Mouse (Mus musculus) limb, embryonic 12.5 days (tissue): ENCODE results near the gene Dhh. TPM values are rescaled to one million over a fixed set of nuclear protein-coding genes. Genes with fewer than 3 reads are reported as not detected.

Experiments
- ATAC-seq: fragments of 200-750 bp; cut with Nextera tagmentation; 2 replicates; pipeline ENCODE4 v1.8.0; 2017; ENCODE audit warnings: low read depth, moderate TSS enrichment; ENCODE audit not compliant: insufficient number of reproducible peaks, insufficient read depth, low FRiP score, low TSS enrichment
- H3K27ac ChIP-seq: fragments of 300-500 bp; sonication (generic); 2 replicates; pipeline ENCODE4 v1.5.1; 2016; ENCODE audit warnings: mild to moderate bottlenecking, moderate library complexity
- H3K27me3 ChIP-seq: fragments of 300-500 bp; sonication (generic); 2 replicates; pipeline ENCODE4 v1.6.1; 2016; ENCODE audit warnings: mild to moderate bottlenecking, moderate library complexity
- H3K36me3 ChIP-seq: fragments of 300-500 bp; sonication (generic); 2 replicates; pipeline ENCODE4 v1.6.1; 2016; ENCODE audit warnings: mild to moderate bottlenecking, moderate library complexity
- H3K4me1 ChIP-seq: fragments of 300-500 bp; sonication (generic); replicated peaks from 2 replicates; pipeline ENCODE4 v1.6.1; 2016
- H3K4me2 ChIP-seq: fragments of 300-500 bp; sonication (generic); 2 replicates; pipeline ENCODE4 v1.6.1; 2016; ENCODE audit warnings: mild to moderate bottlenecking, moderate library complexity
- H3K4me3 ChIP-seq: fragments of 300-500 bp; sonication (generic); replicated peaks from 2 replicates; pipeline ENCODE4 v1.5.1; 2016; ENCODE audit warnings: mild to moderate bottlenecking
- H3K9ac ChIP-seq: fragments of 300-500 bp; sonication (generic); replicated peaks from 2 replicates; pipeline ENCODE4 v1.6.1; 2016; ENCODE audit warnings: mild to moderate bottlenecking, moderate library complexity
- H3K9me3 ChIP-seq: fragments of 300-500 bp; sonication (generic); 2 replicates; pipeline ENCODE4 v1.6.1; 2016; ENCODE audit warnings: mild to moderate bottlenecking, moderate library complexity
- WGBS: fragments of 180-500 bp; shearing (Covaris S2); methylation state at CpG from one replicate; pipeline ENCODE4 v1.1.7; 2016; 5-methylcytosine and 5-hydroxymethylcytosine counted together
- polyA plus RNA-seq: library from polyadenylated mRNA; unstranded; fragments of >200 nt; fragmentation: Nextera tagmentation; extraction: Ambion mirVana; gene quantifications from 2 replicates; pipeline ENCODE4 v1.2.1, GENCODE M21; 2016

The Dhh gene
- polyA plus RNA-seq, 1 experiment from 2014 or later, result 0.74 TPM

GRCm38 (mm10) chr15:98846140-98846539 is 52.2 kb downstream of the Dhh start:
- no peak overlapping the region for H3K4me2 ChIP-seq
- 87% methylated on average over 8 of the region's 8 CpGs for WGBS
- no peak overlapping the region for H3K27ac ChIP-seq
- H3K4me3 ChIP-seq, result 0 out of 2 replicates have a peak overlapping the region, but pooled peaks have one; percentile 6
- no peaks in the 10 kb centered on the region for H3K4me1 ChIP-seq
- H3K27me3 ChIP-seq, result no peaks in the 10 kb centered on the region
- no peak overlapping the region for H3K9ac ChIP-seq
- no peaks in the 10 kb centered on the region for H3K9me3 ChIP-seq
- ATAC-seq, result no peak
- peaks cover 100% of the 10 kb centered on the region for H3K36me3 ChIP-seq

GRCm38 (mm10) chr15:98845149-98845548 is 53.2 kb downstream of the Dhh start:
- no peak for ATAC-seq
- no peaks in the 10 kb centered on the region for H3K27me3 ChIP-seq
- no peaks in the 10 kb centered on the region for H3K4me1 ChIP-seq
- no peak overlapping the region for H3K4me2 ChIP-seq
- no peak overlapping the region for H3K4me3 ChIP-seq
- H3K9ac ChIP-seq, result no peak overlapping the region
- H3K36me3 ChIP-seq, result peaks cover 100% of the 10 kb centered on the region
- H3K27ac ChIP-seq, result no peak overlapping the region
- no peaks in the 10 kb centered on the region for H3K9me3 ChIP-seq
- 97% methylated on average over 2 of the region's 2 CpGs for WGBS

- peaks cover 100% of the 10 kb centered on the region for H3K36me3 ChIP-seq
- WGBS, result 93% methylated on average over 11 of the region's 11 CpGs
- no peaks in the 10 kb centered on the region for H3K9me3 ChIP-seq
- no peaks in the 10 kb centered on the region for H3K4me1 ChIP-seq
- H3K27me3 ChIP-seq, result no peaks in the 10 kb centered on the region
- H3K4me2 ChIP-seq, result no peak overlapping the region
- H3K9ac ChIP-seq, result no peak overlapping the region
- H3K27ac ChIP-seq, result no peak overlapping the region
- H3K4me3 ChIP-seq, result no peak overlapping the region
- no peak for ATAC-seq
Observed at GRCm38 (mm10) chr15:98843595-98844223, 54.6 kb downstream of the Dhh start.

Other genes with a start within 250 kb of the Dhh start
- gene Ddx23, start 235.6 kb downstream of the Dhh start, polyA plus RNA-seq, result 24.5 and 31.5 TPM in 2 replicates
- 0.24 and 0.54 TPM in 2 replicates for gene Rnd1, start 221.1 kb downstream of the Dhh start, polyA plus RNA-seq
- gene Ccdc65, start 190.3 kb downstream of the Dhh start, polyA plus RNA-seq, result 0.50 and 0.70 TPM in 2 replicates
- gene Fkbp11, start 170.3 kb downstream of the Dhh start, polyA plus RNA-seq, result 25.4 and 28.0 TPM in 2 replicates
- gene Arf3, start 135.3 kb downstream of the Dhh start, polyA plus RNA-seq, result 46.5 and 54.1 TPM in 2 replicates
- 1.5 and 1.7 TPM in 2 replicates for gene Wnt10b, start 120.4 kb downstream of the Dhh start, polyA plus RNA-seq
- gene Wnt1, start 108.7 kb downstream of the Dhh start, polyA plus RNA-seq, result not detected in 2 replicates
- 0.23 TPM in 1 of 2 replicates, not detected in the other for gene Ddn, start 89.0 kb downstream of the Dhh start, polyA plus RNA-seq
- gene Prkag1, start 67.0 kb downstream of the Dhh start, polyA plus RNA-seq, result 81.4 and 88.4 TPM in 2 replicates
- 13.0 and 14.4 TPM in 2 replicates for gene Kmt2d, start 27.3 kb downstream of the Dhh start, polyA plus RNA-seq
- 23.9 and 25.8 TPM in 2 replicates for gene Rhebl1, start 4.0 kb downstream of the Dhh start, polyA plus RNA-seq
- 23.4 and 24.1 TPM in 2 replicates for gene Lmbr1l, start 19.7 kb upstream of the Dhh start, polyA plus RNA-seq
- 1,691 and 1,695 TPM in 2 replicates for gene Tuba1b, start 36.0 kb upstream of the Dhh start, polyA plus RNA-seq
- not detected in 2 replicates for gene Gm49450, start 55.0 kb upstream of the Dhh start, polyA plus RNA-seq
- gene Tuba1a, start 55.2 kb upstream of the Dhh start, polyA plus RNA-seq, result 1,314 and 1,328 TPM in 2 replicates
- 128 and 135 TPM in 2 replicates for gene Tuba1c, start 131.4 kb upstream of the Dhh start, polyA plus RNA-seq
- 0.19 and 5.1 TPM in 2 replicates for gene Prph, start 156.6 kb upstream of the Dhh start, polyA plus RNA-seq
- 39.5 and 47.1 TPM in 2 replicates for gene Troap, start 176.0 kb upstream of the Dhh start, polyA plus RNA-seq
- gene C1ql4, start 189.3 kb upstream of the Dhh start, polyA plus RNA-seq, result 0.19 TPM in 1 of 2 replicates, not detected in the other
- 1.2 and 1.7 TPM in 2 replicates for gene Dnajc22, start 194.6 kb upstream of the Dhh start, polyA plus RNA-seq
- gene Spats2, start 227.4 kb upstream of the Dhh start, polyA plus RNA-seq, result 78.7 and 79.2 TPM in 2 replicates